Mouse (Mus musculus) C2C12 (cell line): ENCODE data around the gene H2afy2.

ENCODE experiments used
- CEBPB ChIP-seq: IDR thresholded peaks from one replicate; pipeline ENCODE4 v1.6.1; 2011; ENCODE audit warnings: low read depth, mild to moderate bottlenecking, control low read depth, moderate library complexity
- CTCF ChIP-seq: IDR thresholded peaks from one replicate; pipeline ENCODE4 v1.5.1; 2011; ENCODE audit not compliant: control insufficient read depth, insufficient read depth, insufficient read length
- MAX ChIP-seq: IDR thresholded peaks from one replicate; pipeline ENCODE4 v1.6.1; 2011; ENCODE audit warnings: mild to moderate bottlenecking, control low read depth
- MYOD1 ChIP-seq: IDR thresholded peaks from one replicate; pipeline ENCODE4 v1.6.1; 2011; ENCODE audit warnings: low read depth; ENCODE audit not compliant: control insufficient read depth, insufficient read length
- MYOG ChIP-seq: IDR thresholded peaks from one replicate; pipeline ENCODE4 v1.6.1; 2011; ENCODE audit not compliant: control insufficient read depth, insufficient read length; ENCODE audit errors: extremely low read depth
- USF1 ChIP-seq: IDR thresholded peaks from one replicate; pipeline ENCODE4 v1.6.1; 2011; ENCODE audit warnings: low read depth, mild to moderate bottlenecking, control low read depth, moderate library complexity

DNA sequence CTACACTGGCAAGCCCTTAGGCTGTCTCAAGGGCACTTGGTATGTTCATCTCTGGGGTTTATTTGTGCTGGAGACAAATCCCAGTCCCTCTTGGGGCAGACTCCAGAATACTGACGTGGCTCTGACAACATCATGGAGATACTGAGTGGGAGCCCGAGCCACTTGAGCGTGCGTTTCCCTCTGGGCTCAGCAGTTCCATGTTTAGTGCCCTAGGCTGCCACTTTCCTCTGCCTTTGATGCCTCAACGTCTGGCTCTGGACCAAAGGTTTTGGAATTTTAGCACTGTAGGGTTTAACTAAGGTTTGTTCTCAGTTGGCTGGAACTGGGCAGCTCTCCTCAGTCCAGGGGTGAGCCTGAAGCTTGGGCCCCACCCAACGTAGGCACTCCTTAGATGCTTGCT, 60.7 kb downstream of the H2afy2 start:
- TF ChIP-seq CTCF (no peak), USF1 (no peak), MAX (no peak), MYOD1 (no peak), CEBPB (no peak), MYOG (no peak)
